Mouse (Mus musculus) activated CD4-positive, CD25-positive, alpha-beta regulatory T cell, adult 4 months (primary cell): ENCODE measurements at regions not wholly inside any gene's neighbourhood (a gene's known extent, or its start where the extent isn't known, plus 50 kb on each side); places are given as distances from the start of the nearest gene placed in this dataset.

ENCODE experiments used
- ATAC-seq: one replicate; pipeline ENCODE4 v1.8.0; 2017

DNA sequence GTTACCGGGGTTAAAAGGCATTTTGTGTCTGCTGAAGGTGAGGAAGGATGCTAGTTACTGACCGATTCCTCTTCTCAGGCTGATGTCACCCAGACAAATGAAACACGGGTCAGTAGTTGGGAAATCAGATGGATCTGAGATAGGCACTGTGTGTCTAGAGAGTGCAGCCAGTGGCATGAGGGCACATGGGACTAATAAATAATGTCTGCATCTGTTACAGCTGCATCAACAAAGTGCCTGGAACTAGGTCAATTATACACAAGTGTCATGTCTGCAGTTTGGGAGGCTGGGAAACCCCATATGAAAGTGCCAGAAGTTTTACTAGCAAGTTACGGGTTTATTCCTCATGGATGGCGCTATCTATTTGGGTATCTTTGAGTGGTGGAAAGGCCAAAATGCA lies 68.8 kb downstream of the Cxcl12 start:
- ATAC-seq, result no peak

DNA sequence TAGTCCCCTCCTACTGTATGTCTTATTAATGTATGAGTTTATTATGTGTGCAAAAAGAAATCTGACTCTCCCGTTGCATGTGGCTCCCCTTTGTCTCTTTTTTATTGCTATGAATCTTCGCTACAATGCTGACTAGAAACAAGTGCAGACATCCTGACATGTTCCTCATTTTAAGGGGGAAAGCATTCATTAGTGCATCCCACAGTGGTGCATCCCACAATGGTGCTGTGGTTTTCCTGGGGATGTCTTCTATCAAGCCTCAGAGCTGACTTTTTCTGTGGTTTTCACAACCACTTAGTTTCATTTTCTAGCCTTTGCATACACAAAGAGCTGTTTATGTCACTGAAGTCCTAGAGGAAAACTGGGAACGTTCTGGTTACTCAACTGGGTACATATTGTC lies 72.9 kb downstream of the Cxcl12 start:
- ATAC-seq, result no peak

DNA sequence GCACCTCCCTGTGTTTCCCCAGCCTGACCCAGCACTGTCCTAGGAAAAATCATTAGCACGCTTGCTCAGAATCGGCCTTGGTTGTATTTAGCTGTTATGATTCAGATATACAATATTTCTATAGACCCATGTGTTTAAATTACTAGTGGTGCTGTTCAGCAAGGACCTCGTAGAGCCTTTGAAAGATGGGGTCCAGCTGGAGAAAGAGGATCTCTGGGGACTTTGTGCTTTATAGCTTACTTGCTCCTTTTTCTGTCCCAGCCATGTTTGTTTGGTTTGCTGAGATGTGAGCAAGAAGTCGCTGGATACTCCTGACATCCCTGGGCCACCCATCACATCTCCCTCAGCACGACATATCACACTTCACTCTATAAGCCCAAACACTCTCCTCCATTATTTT lies 77.1 kb downstream of the Cxcl12 start:
- ATAC-seq, result no peak

DNA sequence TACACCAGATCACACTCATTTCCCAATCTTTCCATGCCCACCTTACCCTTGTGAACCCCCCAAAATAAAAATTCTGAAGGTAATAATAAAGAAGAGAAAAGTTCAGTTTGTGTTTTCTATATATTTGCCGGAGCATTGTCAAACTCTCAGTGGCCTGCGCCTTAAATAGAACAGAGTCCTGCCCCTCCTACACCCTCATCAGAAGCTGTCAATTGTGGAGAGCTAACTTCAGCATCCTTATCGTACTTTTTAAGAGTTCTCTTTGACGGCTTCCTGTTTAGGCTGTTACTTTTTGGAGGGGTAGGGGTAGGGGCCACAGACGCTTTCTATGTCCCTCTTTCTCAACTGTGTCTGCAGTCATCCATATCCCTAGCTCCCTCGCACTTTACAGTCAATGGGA lies 77.5 kb downstream of the Cxcl12 start:
- no peak for ATAC-seq

DNA sequence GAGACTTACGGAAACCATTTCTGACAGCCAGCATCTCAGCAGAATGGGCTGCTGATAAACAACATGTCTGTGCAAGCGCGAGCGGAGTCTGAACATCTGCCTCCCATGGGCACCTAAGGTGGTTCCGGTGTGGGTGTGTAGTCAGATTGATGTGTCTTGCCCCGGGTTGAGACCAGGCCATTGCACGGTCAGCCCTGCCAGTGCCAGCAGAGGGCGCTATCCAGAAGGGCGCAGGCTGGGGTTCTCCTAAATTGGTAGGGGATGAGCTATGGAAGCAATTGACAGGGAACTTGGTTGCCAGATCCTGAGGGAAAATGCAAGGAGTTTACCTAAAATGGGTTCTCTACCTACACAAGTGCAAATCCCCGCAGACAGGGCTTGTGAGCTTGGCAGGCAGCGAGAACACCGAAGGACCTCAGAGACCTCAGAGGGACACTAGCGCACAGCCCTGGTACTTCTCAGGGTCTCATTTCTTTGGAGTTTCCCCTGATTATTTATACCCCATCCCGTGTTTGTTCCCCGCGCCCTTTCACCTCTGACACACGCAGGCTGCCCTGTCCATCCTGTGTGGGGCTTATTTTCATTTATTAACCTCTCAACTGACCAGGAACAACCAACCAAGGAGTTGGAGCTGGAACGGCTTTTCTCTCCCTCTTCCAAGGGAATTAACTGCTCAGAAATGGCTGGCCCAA lies 81.0 kb downstream of the Cxcl12 start:
- no peak for ATAC-seq

DNA sequence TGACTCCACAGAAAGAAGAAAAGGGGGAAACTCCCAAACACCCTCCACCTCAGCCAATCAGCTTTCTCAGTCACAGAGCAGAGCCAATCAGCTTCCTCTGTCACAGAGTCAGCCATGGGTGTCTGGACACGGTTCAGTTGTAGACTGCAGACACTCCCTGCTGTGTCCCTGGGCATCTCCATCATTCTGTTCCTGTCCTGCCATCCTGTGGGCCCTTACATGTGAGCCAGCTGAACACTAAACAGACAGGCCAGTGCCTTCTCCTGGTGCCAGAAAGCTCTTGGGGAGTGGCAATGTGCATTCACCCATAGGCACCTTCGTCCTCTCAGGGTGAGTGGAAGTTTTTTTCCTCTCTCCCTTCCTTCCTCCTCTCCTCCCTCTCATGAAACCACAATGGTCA lies 81.7 kb downstream of the Cxcl12 start:
- ATAC-seq, result no peak

DNA sequence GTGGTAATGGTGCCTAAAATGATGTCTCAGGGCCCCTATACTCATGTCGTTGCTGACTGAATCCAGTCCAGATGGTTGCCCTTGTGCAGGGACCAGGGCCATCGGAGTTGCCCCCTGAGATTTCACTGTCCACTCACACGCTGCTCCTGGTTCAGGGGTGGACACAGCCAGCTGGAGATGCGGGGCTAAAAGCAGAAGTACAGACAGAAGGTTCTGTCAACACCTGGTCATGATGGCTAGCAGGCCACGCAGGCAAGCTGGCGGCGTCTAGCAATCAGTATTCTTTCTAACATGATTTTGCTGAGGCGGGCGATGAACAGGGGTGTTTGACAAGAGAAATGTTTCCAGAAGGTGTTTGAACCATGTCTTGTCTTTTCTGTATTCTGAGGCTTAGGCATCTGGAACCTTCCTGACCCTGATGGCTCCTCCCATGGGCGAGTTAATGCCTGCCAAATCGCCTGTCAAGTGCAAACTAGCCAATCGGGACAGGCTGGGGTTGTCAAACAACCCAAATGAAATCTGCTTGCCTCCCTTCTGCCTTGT lies 83.1 kb downstream of the Cxcl12 start:
- ATAC-seq, result no peak

DNA sequence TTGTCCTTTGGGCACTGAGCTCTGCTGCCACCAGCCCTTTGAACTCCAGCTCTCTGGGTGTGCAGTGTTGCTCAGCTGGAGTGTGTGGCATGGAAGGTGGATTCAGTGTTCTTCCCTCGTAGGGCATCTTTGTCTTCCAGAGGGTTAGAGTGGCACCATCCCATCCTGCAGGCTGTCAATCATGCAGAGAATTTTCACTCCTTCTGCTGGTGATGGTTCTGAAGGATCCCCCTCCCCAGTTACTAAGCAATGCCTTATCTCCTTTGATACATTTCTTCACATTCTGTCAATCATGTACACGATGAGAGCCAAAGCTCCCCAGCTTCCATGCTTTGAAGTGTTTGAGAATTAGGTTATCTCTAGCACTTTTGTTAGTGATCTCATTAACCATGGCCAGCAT lies 84.0 kb downstream of the Cxcl12 start:
- ATAC-seq, result no peak

DNA sequence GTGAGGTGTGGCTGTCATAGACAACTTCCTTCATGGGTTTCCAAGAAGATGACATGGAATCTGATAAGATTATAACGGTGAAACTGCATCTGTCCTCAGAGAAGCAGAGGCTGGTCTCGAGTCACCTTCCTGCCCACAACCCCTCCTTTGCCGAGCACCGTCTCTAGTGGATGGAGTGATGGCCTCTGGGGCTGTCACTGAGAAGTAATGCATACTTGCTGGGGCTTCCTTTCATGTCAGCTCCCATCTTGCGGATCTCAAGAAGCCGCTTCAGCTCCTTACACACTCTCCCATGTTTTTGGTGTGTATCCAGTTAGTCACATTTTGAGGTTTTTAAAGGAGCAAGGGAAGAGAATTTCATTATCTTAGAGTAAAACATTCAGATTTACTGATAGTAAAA lies 84.7 kb downstream of the Cxcl12 start:
- no peak for ATAC-seq

DNA sequence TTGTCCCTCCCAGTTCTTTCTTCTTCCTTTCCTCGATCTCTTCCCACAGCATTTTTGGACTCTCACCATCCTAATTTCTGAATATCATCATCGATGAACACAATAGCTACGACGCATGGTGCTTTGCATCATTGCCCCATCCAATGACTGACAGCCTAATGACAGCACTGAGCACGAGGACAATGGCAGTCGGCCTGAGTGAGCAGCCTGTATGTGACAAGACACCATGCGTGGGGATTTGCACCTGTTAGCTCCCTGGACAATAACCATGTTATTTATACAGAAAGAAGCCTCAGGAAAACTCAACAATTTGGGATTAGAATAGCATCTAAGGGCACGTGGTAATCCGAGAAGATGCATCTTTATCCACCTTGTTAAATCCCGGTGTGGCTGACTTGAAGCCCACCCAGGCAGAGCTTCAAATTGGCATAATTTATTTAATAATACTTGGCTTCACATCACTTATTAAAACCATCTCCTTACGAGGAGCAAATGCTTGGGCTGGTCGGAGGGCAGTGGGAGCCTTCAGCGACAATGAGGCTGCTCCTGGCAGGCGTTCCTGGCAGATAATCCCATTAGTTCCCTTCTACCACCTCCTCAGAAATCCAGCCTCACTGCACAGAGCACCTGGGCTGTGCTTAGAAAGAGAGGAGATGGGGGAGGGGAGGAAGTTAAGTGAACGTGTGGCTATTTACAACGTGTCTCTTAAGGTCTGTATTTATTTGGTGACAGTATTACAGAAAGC lies 85.4 kb downstream of the Cxcl12 start:
- ATAC-seq, result no peak

DNA sequence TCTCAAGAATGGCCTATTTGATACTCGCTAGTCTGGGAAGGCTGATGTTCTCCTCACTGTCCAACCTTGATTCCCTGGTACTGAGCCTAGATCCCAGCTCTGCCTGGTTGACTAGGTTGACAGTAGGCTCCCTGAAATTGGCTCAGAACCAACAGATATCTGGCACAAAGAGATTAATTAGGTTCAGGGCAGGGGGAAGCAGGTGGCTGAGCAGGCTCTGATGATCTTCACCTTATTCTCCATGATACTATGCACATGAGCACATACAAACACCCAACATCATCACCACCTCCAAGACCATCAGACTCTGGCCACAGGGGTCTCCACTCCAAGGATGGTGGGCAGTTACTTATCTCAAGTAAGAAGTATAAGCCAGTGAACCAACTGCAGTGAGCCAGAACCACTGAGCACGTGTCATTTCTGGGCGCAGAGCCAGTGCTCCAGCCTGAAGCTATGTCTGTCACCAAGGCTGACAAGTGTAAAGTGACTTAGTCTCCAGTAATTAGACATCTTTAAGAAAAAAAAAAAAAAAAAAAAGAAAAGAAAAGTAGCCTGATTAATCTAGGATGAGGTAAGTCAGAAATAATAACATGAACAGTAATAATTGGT lies 86.4 kb downstream of the Cxcl12 start:
- ATAC-seq, result no peak

DNA sequence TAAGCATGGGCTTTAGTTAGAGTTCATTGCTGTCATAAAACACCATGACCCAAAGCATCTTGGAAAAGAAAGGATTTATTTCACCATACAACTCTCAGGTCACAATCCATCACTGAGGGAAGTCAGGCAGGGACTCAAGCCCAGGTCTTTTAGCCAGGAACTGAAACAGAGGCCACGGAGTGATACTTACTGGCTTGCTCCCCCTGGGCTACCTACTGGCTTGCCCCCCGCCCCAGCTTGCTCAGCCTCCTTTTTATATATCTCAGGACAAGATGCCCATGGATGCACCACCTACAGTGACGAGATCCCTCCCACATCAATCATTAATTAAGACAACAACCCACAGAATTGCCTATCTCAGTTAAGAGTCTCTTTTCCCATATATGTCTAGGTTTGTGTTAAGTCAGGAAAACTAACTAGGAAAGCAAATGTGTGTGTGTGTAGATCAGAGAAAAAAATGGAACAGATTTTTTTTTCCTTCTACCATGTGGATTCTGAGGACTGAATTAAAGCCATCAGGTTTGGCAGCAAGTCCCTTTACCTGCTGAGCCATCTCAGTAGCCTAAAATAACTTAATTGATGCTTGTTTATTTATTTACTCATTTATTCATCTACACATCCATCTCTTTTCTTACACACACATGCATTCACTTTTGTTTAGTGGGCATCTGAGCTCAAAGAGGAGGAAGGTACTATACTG lies 87.2 kb downstream of the Cxcl12 start:
- no peak for ATAC-seq

DNA sequence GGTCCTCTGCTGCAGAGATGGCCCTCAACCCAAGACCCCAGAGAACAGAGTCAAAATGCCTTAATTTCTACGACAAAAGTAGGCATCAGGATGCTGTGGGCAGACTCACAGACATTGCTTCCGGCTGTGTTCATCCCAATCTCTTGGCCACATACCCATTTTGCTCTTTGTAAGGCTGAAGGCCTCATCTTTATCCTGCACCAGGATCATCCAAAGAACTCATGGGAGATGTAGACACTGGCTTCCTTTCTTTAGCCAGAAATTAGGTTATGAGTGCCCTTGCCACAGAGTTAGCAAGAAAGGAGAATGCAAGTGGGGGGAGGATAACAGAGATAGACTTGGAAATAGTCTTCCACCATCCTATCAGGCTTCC lies 87.8 kb downstream of the Cxcl12 start:
- ATAC-seq, result no peak

DNA sequence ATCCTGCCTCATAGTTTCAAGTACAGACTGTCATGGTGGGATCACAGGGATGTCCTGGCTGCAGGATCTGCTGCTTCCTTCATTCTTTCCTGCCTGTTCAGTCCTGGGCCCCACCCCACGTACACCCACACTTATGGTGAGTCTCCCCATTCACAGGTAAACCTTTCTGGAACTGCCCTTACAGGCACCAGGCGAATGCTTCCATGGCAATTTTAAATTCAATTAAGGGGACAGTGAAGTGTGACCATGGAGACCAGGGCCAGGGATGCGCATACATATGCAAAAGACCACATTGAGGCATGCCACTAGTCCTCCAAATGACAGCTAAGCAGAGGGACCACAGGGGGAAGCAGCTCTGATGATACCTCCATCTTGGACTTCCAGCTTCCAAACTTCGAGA lies 89.3 kb downstream of the Cxcl12 start:
- ATAC-seq, result no peak

DNA sequence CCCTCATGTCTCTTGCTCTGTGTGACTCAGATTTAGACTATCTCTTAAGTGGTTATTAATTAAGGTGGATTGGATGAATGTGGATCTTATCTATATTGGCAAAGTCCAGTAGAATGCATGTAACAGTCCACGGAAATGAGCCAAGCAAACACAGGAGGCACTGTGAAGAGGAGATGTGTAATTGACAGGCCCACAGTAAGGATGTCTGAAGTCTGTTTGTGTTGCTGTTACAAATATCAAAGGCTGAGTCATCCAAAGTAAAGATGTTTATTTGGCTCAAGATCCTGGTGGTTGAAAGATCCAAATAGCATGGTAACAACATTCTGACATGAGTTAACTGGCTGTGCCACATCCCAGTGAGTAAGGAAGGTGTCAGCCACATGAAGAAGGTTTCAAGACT lies 99.6 kb downstream of the Cxcl12 start:
- ATAC-seq, result no peak

DNA sequence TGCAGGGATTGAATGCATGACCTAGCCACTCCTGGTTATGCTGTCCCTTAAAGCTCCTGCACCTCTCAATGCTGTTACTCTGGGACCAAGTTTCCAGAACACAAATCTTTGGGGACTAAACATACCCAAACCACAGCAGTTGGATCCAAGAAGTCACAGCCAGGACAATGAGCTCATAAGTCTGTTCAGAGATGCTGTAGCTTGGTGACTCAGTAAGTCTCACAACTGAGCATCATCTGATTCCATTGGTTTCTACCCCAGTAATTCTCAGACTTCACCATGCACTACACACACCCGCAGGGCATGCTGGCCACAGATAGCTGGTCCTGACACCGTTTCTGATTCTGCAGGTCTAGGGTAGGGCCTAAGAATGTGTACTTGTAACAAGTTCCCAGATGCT lies 100.0 kb downstream of the Cxcl12 start:
- no peak for ATAC-seq

DNA sequence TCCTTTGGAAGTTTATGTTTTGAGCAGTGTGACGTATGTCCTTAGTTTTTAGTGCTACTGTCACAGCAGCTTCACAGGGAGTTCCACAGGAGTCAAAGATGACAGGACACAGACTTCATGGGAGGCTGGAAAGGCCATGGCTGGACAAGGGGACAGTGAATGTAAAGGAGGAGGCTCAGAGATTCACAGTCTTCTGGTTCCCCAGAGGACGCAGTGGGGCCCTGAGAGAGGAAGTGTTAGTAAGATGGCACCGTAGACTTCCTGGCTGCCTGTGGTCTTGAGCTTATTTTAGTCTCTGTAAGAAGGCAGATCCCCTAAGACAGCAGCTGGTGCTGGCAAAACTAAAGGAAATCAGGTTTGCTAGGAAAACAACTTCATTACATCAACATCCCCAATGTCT lies 101.9 kb downstream of the Cxcl12 start:
- no peak for ATAC-seq

DNA sequence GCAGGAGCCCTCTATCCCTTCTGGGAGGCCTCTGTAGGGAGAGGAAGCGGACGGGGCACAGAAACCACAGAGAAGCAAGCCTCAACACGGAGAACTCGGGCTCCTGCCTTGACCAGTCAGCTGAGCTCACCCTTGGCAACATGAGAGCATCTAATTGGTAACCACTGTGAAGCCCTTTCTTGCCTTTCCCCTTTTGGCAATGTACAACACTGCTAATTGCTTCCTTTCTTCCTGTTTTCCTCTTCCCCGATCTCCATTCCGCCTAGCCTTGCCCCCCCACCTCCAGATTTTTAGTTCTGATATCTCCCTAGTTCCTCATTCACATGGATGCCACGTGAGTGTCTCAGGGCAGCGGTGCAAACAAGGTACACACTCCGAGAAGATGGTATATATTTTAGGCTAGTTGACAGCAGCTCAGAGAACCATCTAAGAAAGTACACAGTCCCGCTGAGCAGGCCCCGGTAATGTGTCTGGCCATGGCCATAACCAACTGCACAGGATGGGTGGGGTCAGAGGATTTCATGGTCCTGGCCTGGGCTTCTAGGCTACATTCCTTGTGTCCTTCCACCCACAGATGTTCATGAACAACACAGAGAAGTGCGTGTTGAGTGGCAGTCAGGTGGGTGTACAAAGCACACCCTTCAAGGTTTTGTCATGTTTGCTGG lies 103.4 kb downstream of the Cxcl12 start:
- ATAC-seq, result no peak

DNA sequence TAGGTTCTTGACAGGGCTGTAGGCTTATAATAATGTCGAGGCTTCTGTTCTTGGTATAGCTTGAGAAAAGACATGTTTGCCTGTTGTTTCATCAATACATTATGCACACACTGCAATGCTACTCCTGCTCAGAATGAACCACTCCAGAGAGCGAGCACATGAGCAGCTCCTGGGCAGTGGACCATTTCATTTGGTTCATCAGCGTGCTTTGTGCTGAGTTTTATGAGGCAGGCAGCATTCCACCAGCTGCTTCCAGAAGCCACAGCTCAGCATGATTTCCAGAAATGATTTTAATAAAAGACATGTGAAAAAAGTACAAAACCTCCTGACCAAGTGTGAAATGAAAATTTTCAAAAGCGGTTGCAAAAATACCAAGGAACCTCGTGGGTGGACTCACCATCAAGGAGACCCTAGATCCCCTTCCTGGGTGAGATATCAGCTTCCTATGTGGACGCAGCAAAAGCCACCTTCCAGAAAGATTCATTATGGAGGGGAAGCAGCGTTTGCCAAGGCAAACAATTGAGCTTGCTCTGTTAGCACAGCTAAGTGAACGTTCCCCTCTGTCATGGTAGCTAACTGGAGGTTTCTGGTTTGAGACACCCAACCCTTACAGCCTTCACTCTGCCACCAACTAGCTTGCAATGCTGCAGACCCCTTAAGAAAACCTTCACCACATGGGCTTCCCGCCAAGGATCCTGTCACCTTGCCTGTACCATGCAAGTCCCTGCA lies 104.1 kb downstream of the Cxcl12 start:
- ATAC-seq, result no peak

DNA sequence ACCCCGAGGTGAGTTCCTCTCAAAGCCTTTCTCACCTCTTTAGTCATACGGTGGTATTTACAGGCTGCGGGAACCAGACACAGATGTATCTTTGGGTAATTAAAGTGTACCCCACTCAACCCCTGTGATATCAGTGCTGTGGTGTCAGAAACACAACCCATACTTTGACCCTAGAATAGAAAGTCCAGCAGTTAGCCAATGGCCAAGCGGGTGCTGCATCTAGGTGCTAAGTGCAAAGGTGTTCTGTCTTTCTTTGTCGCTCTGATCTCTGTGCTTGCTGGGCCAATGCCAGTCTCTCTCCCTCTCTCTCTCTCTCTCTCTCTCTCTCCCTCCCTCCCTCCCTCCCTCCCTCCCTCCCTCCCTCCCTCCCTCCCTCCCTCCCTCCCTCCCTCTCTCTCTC lies 107.6 kb downstream of the Cxcl12 start:
- no peak for ATAC-seq

DNA sequence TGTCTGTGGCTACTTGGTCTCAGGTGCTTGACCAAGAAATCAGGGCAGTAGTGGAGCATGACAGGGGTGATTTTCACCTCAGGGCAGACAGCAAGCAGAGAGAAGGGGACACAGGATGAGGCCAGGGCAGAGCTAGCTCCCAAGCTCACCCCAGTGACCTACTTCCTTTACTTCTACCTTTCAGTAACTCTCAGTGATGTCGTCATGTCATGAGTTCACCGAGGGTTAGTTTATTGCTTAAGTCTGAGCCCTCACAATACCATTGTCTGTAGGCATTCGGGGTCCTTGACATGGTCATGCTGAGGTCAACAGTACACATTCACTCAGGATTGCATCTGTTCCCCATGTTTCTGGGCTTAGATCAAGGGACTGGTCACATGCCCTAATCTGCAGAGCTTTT lies 108.5 kb downstream of the Cxcl12 start:
- no peak for ATAC-seq

DNA sequence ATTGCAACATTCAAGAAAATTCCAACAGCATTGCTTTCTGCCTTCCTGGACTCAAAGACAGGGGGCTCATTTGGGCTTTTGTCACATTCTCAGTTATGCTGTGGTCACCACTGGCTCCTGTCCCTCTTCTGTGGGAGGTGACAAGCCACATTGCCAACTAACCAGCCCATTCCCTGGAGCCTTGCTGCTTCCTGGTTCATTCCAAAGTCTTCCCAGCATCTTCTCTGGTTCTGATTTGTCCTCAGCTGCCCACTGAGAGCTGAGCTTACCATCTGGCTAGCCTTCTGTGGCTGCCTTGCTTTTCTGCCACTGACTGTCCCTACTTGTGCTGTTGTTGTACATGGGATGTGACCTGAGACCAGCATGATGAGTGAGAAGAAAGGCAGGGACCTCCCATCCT lies 111.0 kb downstream of the Cxcl12 start:
- ATAC-seq, result no peak
